Mouse (Mus musculus): ENCODE measurements at regions not wholly inside any gene's neighbourhood (a gene's known extent, or its start where the extent isn't known, plus 50 kb on each side); places are given as distances from the start of the nearest gene placed in this dataset.

DNA sequence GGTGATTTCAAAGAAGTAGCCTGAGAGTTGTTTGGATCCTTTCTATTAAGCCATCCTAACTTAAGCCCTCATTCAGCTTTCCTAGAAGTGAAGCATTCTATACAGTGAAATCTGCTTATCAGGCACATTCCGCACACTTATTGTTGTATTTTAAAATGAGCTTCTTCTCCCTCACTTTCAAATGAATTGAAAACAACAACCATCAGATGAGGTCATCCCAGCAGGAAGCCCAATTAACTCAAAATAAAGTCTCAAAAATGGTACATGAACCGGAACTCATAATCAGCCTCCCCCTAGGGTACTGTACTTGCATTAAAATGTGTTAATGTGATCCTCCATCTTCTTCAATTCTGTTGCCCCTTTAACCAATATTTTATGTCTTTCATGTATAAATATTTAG, 2545.1 kb downstream of the Poteg start:
- Histone ChIP-seq H3K4me3 (replicated peaks; ENCODE audit: low read depth, low read length) (no peak overlapping the region), H3K36me3 (ENCODE audit: insufficient read depth, low read length) (no peaks in the 10 kb centered on the region), H3K9me3 (replicated peaks; ENCODE audit: low read length) (no peaks in the 10 kb centered on the region), H3K4me1 (replicated peaks; ENCODE audit: insufficient read depth, low read length) (no peaks in the 10 kb centered on the region), H3K27ac (no peak overlapping the region), H3K27me3 (ENCODE audit: insufficient read depth, low read length) (no peaks in the 10 kb centered on the region), H3K9ac (ENCODE audit: low read depth, low read length) (no peak overlapping the region), H3K4me2 (ENCODE audit: low read length) (no peak overlapping the region)
- TF ChIP-seq CTCF (IDR thresholded peaks at IDR 0.05; ENCODE audit: low read depth) = no peak
- ATAC-seq (replicated peaks; ENCODE audit: low FRiP score, low read depth) (no peak), DNase-seq (ENCODE audit: low spot score) (no peak)
- 87% methylated on average over 2 of the region's 2 CpGs for WGBS

DNA sequence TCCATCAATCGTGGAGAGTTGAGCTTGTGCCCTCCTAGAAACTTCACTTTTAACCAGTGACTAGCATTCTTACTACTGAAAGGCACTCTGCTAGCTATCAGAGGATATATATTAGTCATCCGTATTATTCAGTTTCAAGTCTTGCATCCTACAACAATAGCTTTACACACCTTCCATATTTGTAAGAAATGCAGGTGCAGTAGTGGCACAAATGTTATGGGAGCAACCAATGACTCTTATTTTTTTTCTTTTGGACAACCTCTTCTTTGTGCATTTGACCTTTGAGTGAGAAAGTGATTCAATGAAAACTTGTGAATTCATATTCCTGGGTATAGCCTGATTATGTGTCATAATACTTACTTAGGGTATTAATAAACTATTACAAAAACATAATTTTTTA, 2551.9 kb downstream of the Poteg start:
- no peak for DNase-seq (ENCODE audit: low spot score)
- no peak overlapping the region for H3K4me2 ChIP-seq (ENCODE audit: low read length)
- no peaks in the 10 kb centered on the region for H3K9me3 ChIP-seq (replicated peaks; ENCODE audit: low read length)
- no peak for TF ChIP-seq CTCF (IDR thresholded peaks at IDR 0.05; ENCODE audit: low read depth)
- H3K27ac ChIP-seq = no peak overlapping the region
- no peak overlapping the region for H3K4me3 ChIP-seq (replicated peaks; ENCODE audit: low read depth, low read length)
- ATAC-seq (replicated peaks; ENCODE audit: low FRiP score, low read depth) = no peak
- H3K4me1 ChIP-seq (replicated peaks; ENCODE audit: insufficient read depth, low read length) = no peaks in the 10 kb centered on the region
- no peaks in the 10 kb centered on the region for H3K36me3 ChIP-seq (ENCODE audit: insufficient read depth, low read length)
- 91% methylated on average over 2 of the region's 2 CpGs for WGBS
- H3K9ac ChIP-seq (ENCODE audit: low read depth, low read length) = no peak overlapping the region
- no peaks in the 10 kb centered on the region for H3K27me3 ChIP-seq (ENCODE audit: insufficient read depth, low read length)
